Mouse (Mus musculus): Measurements from ENCODE around the gene Shroom3. TPM values are rescaled to one million over a fixed set of nuclear protein-coding genes. Genes with fewer than 3 reads are reported as not detected.

Shroom3 gene
- total and polyA plus RNA-seq, 3 experiments, result not detected

GRCm38 (mm10) chr5:92888628-92889241 lies 205.5 kb downstream of the Shroom3 start:
- H3K4me3 ChIP-seq (ENCODE audit: control insufficient read depth in 1 of 2, insufficient read depth in 1 of 2, low read depth in 2 of 2, low read length in 2 of 2), result no peak overlapping the region
- no peaks in the 10 kb centered on the region for H3K4me1 ChIP-seq (ENCODE audit: control insufficient read depth in 1 of 2, insufficient read depth in 2 of 2, low read length in 2 of 2)
- H3K27ac ChIP-seq (ENCODE audit: control insufficient read depth, low read depth, low read length), result no peak overlapping the region
- no peaks in the 10 kb centered on the region for H3K27me3 ChIP-seq (ENCODE audit: control insufficient read depth in 1 of 2, insufficient read depth in 2 of 2, low read length in 2 of 2)
- no peak for DNase-seq (ENCODE audit: low read depth, low spot score)
- TF ChIP-seq TAL1 (IDR thresholded peaks at IDR 0.05; ENCODE audit: low read length) (no peak), POLR2A (IDR thresholded peaks at IDR 0.05; ENCODE audit: control insufficient read depth in 1 of 2, insufficient read depth in 1 of 2, low read depth in 1 of 2, low read length in 2 of 2, poor library complexity in 1 of 2) (no peak), MEF2A (IDR thresholded peaks at IDR 0.05; ENCODE audit: extremely low read depth, insufficient replicate concordance, low read depth, low read length, poor library complexity, severe bottlenecking) (no peak), RAD21 (IDR thresholded peaks at IDR 0.05; ENCODE audit: low read depth, low read length) (no peak), RCOR1 (IDR thresholded peaks at IDR 0.05; ENCODE audit: low read depth, low read length) (no peak), MAFK (IDR thresholded peaks at IDR 0.05; ENCODE audit: borderline replicate concordance, low read depth, low read length) (no peak), USF1 (IDR thresholded peaks at IDR 0.05; ENCODE audit: low read depth, low read length) (no peak), POLR2AphosphoS5 (IDR thresholded peaks at IDR 0.05; ENCODE audit: borderline replicate concordance, low read depth, low read length) (no peak), ETS1 (IDR thresholded peaks at IDR 0.05; ENCODE audit: low read depth, low read length) (no peak), MAZ (IDR thresholded peaks at IDR 0.05; ENCODE audit: low read depth, low read length) (no peak), POLR2AphosphoS2 (IDR thresholded peaks at IDR 0.05; ENCODE audit: low read length) (no peak), ZMIZ1 (IDR thresholded peaks at IDR 0.05; ENCODE audit: low read depth, low read length) (no peak), MYC (IDR thresholded peaks at IDR 0.05; ENCODE audit: low read depth, low read length) (no peak), NELFE (IDR thresholded peaks at IDR 0.05; ENCODE audit: low read depth, low read length) (no peak), HCFC1 (IDR thresholded peaks at IDR 0.05; ENCODE audit: low read depth, low read length) (no peak), SMC3 (IDR thresholded peaks at IDR 0.05; ENCODE audit: low read depth, low read length) (no peak), JUND (IDR thresholded peaks at IDR 0.05; ENCODE audit: low read depth, low read length) (no peak), CHD1 (IDR thresholded peaks at IDR 0.05; ENCODE audit: low read depth, low read length) (no peak)
- H3K36me3 ChIP-seq (ENCODE audit: control insufficient read depth in 1 of 2, insufficient read depth in 2 of 2, low read length in 2 of 2), result no peaks in the 10 kb centered on the region
- no peaks in the 10 kb centered on the region for H3K79me2 ChIP-seq (ENCODE audit: control insufficient read depth, insufficient read depth, low read length, poor library complexity)
- no peak overlapping the region for H3K9ac ChIP-seq (ENCODE audit: control insufficient read depth, low read depth, low read length, poor library complexity, severe bottlenecking)
- no peaks in the 10 kb centered on the region for H3K9me3 ChIP-seq (replicated peaks; ENCODE audit: insufficient read depth, low read length)

GRCm38 (mm10) chr5:92890902-92891301 lies 207.7 kb downstream of the Shroom3 start:
- Histone ChIP-seq H3K27me3 (ENCODE audit: control insufficient read depth in 1 of 2, insufficient read depth in 2 of 2, low read length in 2 of 2) (no peaks in the 10 kb centered on the region), H3K36me3 (ENCODE audit: control insufficient read depth in 1 of 2, insufficient read depth in 2 of 2, low read length in 2 of 2) (no peaks in the 10 kb centered on the region), H3K4me1 (ENCODE audit: control insufficient read depth in 1 of 2, insufficient read depth in 2 of 2, low read length in 2 of 2) (no peaks in the 10 kb centered on the region), H3K9ac (ENCODE audit: control insufficient read depth, low read depth, low read length, poor library complexity, severe bottlenecking) (no peak overlapping the region), H3K27ac (ENCODE audit: control insufficient read depth, low read depth, low read length) (no peak overlapping the region), H3K9me3 (replicated peaks; ENCODE audit: insufficient read depth, low read length) (no peaks in the 10 kb centered on the region), H3K4me3 (ENCODE audit: control insufficient read depth in 1 of 2, insufficient read depth in 1 of 2, low read depth in 2 of 2, low read length in 2 of 2) (no peak overlapping the region), H3K79me2 (ENCODE audit: control insufficient read depth, insufficient read depth, low read length, poor library complexity) (no peaks in the 10 kb centered on the region)
- no peak for DNase-seq (ENCODE audit: low read depth, low spot score)
- TF ChIP-seq CHD2 (IDR thresholded peaks at IDR 0.05; ENCODE audit: low read length) (no peak), MXI1 (IDR thresholded peaks at IDR 0.05; ENCODE audit: low read depth, low read length) (no peak), SIN3A (IDR thresholded peaks at IDR 0.05; ENCODE audit: low read length) (no peak), USF1 (IDR thresholded peaks at IDR 0.05; ENCODE audit: low read depth, low read length) (no peak), BHLHE40 (IDR thresholded peaks at IDR 0.05; ENCODE audit: borderline replicate concordance, low read depth, low read length) (no peak), POLR2A (IDR thresholded peaks at IDR 0.05; ENCODE audit: control insufficient read depth in 1 of 2, insufficient read depth in 1 of 2, low read depth in 1 of 2, low read length in 2 of 2, poor library complexity in 1 of 2) (no peak), HCFC1 (IDR thresholded peaks at IDR 0.05; ENCODE audit: low read depth, low read length) (no peak), MAZ (IDR thresholded peaks at IDR 0.05; ENCODE audit: low read depth, low read length) (no peak), ZKSCAN1 (IDR thresholded peaks at IDR 0.05; ENCODE audit: low read depth, low read length) (no peak), NELFE (IDR thresholded peaks at IDR 0.05; ENCODE audit: low read depth, low read length) (no peak), TAL1 (IDR thresholded peaks at IDR 0.05; ENCODE audit: low read length) (no peak), ELF1 (IDR thresholded peaks at IDR 0.05; ENCODE audit: low read depth, low read length) (no peak), MAFK (IDR thresholded peaks at IDR 0.05; ENCODE audit: borderline replicate concordance, low read depth, low read length) (no peak), MEF2A (IDR thresholded peaks at IDR 0.05; ENCODE audit: extremely low read depth, insufficient replicate concordance, low read depth, low read length, poor library complexity, severe bottlenecking) (no peak), E2F4 (IDR thresholded peaks at IDR 0.05; ENCODE audit: borderline replicate concordance, low read depth, low read length) (no peak), ZC3H11A (IDR thresholded peaks at IDR 0.05; ENCODE audit: low read depth, low read length) (no peak)
